Mouse (Mus musculus) limb, embryonic 11.5 days (tissue): ENCODE data around the gene Map3k15. TPM values are rescaled to one million over a fixed set of nuclear protein-coding genes. Genes with fewer than 3 reads are reported as not detected.

Experiments used
- ATAC-seq: fragments of 200-750 bp; cut with Nextera tagmentation; 2 replicates; pipeline ENCODE4 v1.8.0; 2017; ENCODE audit warnings: low read depth; ENCODE audit not compliant: insufficient number of reproducible peaks, low FRiP score, low TSS enrichment
- DNase-seq: peaks from one replicate; pipeline ENCODE4 v3.0.0-alpha.2; 2015; ENCODE audit warnings: low spot score
- H3K27ac ChIP-seq: fragments of 300-500 bp; sonication (generic); replicated peaks from 2 replicates; pipeline ENCODE4 v1.5.1; 2014; ENCODE audit warnings: low read depth, mild to moderate bottlenecking, low read length
- H3K27me3 ChIP-seq: fragments of 300-500 bp; sonication (generic); 2 replicates; pipeline ENCODE4 v1.6.1; 2014; ENCODE audit warnings: mild to moderate bottlenecking, low read length, mixed read lengths; ENCODE audit not compliant: control insufficient read depth, insufficient read depth
- H3K36me3 ChIP-seq: fragments of 300-500 bp; sonication (generic); 2 replicates; pipeline ENCODE4 v1.6.1; 2014; ENCODE audit warnings: mild to moderate bottlenecking, low read length, moderate library complexity, mixed read lengths; ENCODE audit not compliant: control insufficient read depth, insufficient read depth
- H3K4me1 ChIP-seq: fragments of 300-500 bp; sonication (generic); 2 replicates; pipeline ENCODE4 v1.6.1; 2014; ENCODE audit warnings: low read length, mixed read lengths; ENCODE audit not compliant: control insufficient read depth, insufficient read depth
- H3K4me2 ChIP-seq: fragments of 300-500 bp; sonication (generic); 2 replicates; pipeline ENCODE4 v1.6.1; 2014; ENCODE audit warnings: low read depth, mild to moderate bottlenecking, moderate library complexity; ENCODE audit not compliant: severe bottlenecking
- H3K4me3 ChIP-seq: fragments of 300-500 bp; sonication (generic); 2 replicates; pipeline ENCODE4 v1.5.1; 2014; ENCODE audit warnings: low read depth, low read length
- H3K9ac ChIP-seq: fragments of 300-500 bp; sonication (generic); 2 replicates; pipeline ENCODE4 v1.6.1; 2014; ENCODE audit warnings: mild to moderate bottlenecking, low read length
- H3K9me3 ChIP-seq: fragments of 300-500 bp; sonication (generic); 2 replicates; pipeline ENCODE4 v1.6.1; 2016; ENCODE audit warnings: low read length; ENCODE audit not compliant: control insufficient read depth
- whole genome bisulfite sequencing: fragments of 180-500 bp; shearing (Covaris S2); extraction: QIAGEN DNeasy Blood & Tissue Kit; methylation state at CpG from one replicate; pipeline ENCODE4 v1.1.7; 2014; 5-methylcytosine and 5-hydroxymethylcytosine counted together
- polyA plus RNA-seq: library from polyadenylated mRNA; unstranded; fragments of >200 nt; fragmentation: Nextera tagmentation; extraction: Ambion mirVana; gene quantifications from 2 replicates; pipeline ENCODE4 v1.2.1, GENCODE M21; 2014

The Map3k15 gene
- 0.14 and 0.17 TPM in 2 replicates for polyA plus RNA-seq

GRCm38 (mm10) chrX:159988002-159988960 is at the start of gene Map3k15:
TSS of gene Map3k15 (plus strand) at chrX:159988433.
- peak within 1 kb of the TSS; percentile 22; the same call in 1 of the 2 replicates for H3K9ac ChIP-seq
- WGBS: 29% methylated on average over 57 of the region's 108 CpGs
- no peaks in the 10 kb centered on the region for H3K9me3 ChIP-seq
- H3K27ac ChIP-seq: no peak within 1 kb of the TSS
- H3K27me3 ChIP-seq: peaks cover 15% of the 10 kb centered on the region; the same call in 1 of the 2 replicates
- H3K36me3 ChIP-seq: no peaks in the 10 kb centered on the region
- ATAC-seq (0 out of 2 replicates have a peak, but pooled peaks have one; percentile 54), DNase-seq (peak; percentile 64)
- H3K4me2 ChIP-seq: peak within 1 kb of the TSS; percentile 69
- no peaks in the 10 kb centered on the region for H3K4me1 ChIP-seq
- peak within 1 kb of the TSS; percentile 35 for H3K4me3 ChIP-seq

- no peaks in the 10 kb centered on the region for H3K4me1 ChIP-seq
- no peak overlapping the region for H3K4me2 ChIP-seq
- no peak overlapping the region for H3K4me3 ChIP-seq
- no peaks in the 10 kb centered on the region for H3K9me3 ChIP-seq
- H3K36me3 ChIP-seq: no peaks in the 10 kb centered on the region
- 66% methylated on average over 2 of the region's 2 CpGs for WGBS
- no peaks in the 10 kb centered on the region for H3K27me3 ChIP-seq
- H3K9ac ChIP-seq: no peak overlapping the region
- DNase-seq (no peak), ATAC-seq (no peak)
- H3K27ac ChIP-seq: no peak overlapping the region
These were observed 45.7 kb upstream of the Map3k15 start for GRCm38 (mm10) chrX:159942569-159942968.

DNA sequence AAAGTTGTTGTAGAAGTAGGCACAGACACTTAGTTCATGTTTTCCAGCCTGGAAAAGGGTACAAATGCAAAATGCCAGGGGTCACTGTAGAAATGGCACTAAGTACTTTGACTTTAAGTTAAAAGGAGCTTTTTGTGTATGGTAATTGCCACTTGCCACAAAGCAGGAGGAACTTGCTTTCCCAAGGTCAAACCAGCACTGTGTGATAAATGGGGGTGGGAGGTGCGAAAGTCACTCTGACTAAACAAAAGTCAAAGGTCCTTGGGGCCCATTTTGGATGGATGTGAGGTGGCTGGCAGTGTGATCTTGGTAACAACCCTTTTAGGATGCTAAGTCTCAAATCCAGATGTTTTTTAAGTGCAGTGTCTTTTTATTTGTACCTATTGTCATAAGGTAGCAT is 44.6 kb upstream of the Map3k15 start:
- Histone ChIP-seq H3K4me3 (no peak overlapping the region), H3K4me1 (no peaks in the 10 kb centered on the region), H3K36me3 (no peaks in the 10 kb centered on the region), H3K27ac (no peak overlapping the region), H3K27me3 (no peaks in the 10 kb centered on the region), H3K9ac (no peak overlapping the region), H3K4me2 (no peak overlapping the region), H3K9me3 (no peaks in the 10 kb centered on the region)
- no peak for ATAC-seq
- WGBS: 71% methylated on average over 1 of the region's 1 CpGs
- DNase-seq: no peak

- DNase-seq (no peak), ATAC-seq (no peak)
- H3K4me1 ChIP-seq: no peaks in the 10 kb centered on the region
- WGBS: 87% methylated on average over 7 of the region's 7 CpGs
- no peak overlapping the region for H3K9ac ChIP-seq
- H3K27ac ChIP-seq: no peak overlapping the region
- H3K4me2 ChIP-seq: no peak overlapping the region
- H3K27me3 ChIP-seq: peaks cover 12% of the 10 kb centered on the region
- H3K4me3 ChIP-seq: no peak overlapping the region
- no peaks in the 10 kb centered on the region for H3K9me3 ChIP-seq
- H3K36me3 ChIP-seq: no peaks in the 10 kb centered on the region
These were observed 34.4 kb upstream of the Map3k15 start for GRCm38 (mm10) chrX:159953546-159954429.

DNA sequence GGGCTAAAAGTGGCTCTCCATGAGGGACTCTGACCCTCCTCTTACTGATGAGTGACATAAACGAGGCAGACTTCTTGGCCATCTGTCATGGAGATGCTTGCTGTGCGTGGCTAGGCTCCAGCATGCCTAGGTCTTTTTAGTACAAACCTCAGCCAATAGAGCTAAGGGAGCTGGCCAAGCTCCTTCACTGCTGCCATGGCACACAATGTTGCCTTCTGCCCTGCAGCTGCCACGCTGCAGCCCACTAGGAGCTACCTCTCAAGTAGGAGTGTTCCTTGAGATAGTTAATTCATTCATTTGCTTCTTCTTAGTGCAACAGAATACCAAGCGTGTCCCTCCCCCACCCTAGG is 33.8 kb upstream of the Map3k15 start:
- peaks cover 12% of the 10 kb centered on the region for H3K27me3 ChIP-seq
- no peak overlapping the region for H3K4me3 ChIP-seq
- WGBS: 82% methylated on average over 4 of the region's 4 CpGs
- no peak for ATAC-seq
- H3K9ac ChIP-seq: no peak overlapping the region
- no peaks in the 10 kb centered on the region for H3K9me3 ChIP-seq
- no peak for DNase-seq
- H3K36me3 ChIP-seq: no peaks in the 10 kb centered on the region
- no peaks in the 10 kb centered on the region for H3K4me1 ChIP-seq
- H3K4me2 ChIP-seq: no peak overlapping the region
- H3K27ac ChIP-seq: no peak overlapping the region

DNA sequence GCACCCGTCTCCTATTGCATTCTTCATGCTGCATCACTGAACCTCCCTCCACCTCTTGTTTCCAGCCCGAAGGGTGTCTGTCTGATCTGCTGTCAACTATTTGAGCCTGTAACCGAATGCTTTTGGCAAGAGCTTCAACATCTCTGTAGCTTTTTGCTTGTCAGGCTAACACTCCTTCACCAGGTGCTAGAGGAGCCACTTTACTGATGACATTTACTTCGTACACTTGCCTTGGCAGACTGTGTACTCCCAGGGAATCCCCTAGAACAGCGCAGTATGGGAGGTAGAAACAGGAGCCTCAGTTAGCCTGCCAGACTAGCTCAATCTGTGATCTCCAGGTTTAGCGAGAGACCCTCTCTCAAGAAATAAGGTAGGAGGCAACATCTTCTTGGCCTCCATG is 32.8 kb upstream of the Map3k15 start:
- 85% methylated on average over 6 of the region's 6 CpGs for WGBS

GRCm38 (mm10) chrX:159961385-159961784 is 26.8 kb upstream of the Map3k15 start:
- H3K4me3 ChIP-seq: no peak overlapping the region
- H3K4me1 ChIP-seq: no peaks in the 10 kb centered on the region
- no peaks in the 10 kb centered on the region for H3K9me3 ChIP-seq
- DNase-seq (no peak), ATAC-seq (no peak)
- H3K9ac ChIP-seq: no peak overlapping the region
- H3K27ac ChIP-seq: no peak overlapping the region
- H3K36me3 ChIP-seq: no peaks in the 10 kb centered on the region
- 98% methylated on average over 2 of the region's 2 CpGs for WGBS
- H3K4me2 ChIP-seq: no peak overlapping the region
- peaks cover 6% of the 10 kb centered on the region; the same call in 1 of the 2 replicates for H3K27me3 ChIP-seq

More for the DNA sequence above, 32.8 kb upstream of the Map3k15 start:
- Histone ChIP-seq H3K4me1 (no peaks in the 10 kb centered on the region), H3K27ac (no peak overlapping the region), H3K36me3 (no peaks in the 10 kb centered on the region), H3K27me3 (peaks cover 12% of the 10 kb centered on the region), H3K4me3 (no peak overlapping the region), H3K9ac (no peak overlapping the region), H3K9me3 (no peaks in the 10 kb centered on the region), H3K4me2 (no peak overlapping the region)
- DNase-seq (no peak), ATAC-seq (no peak)

GRCm38 (mm10) chrX:159963273-159963672 is 25.0 kb upstream of the Map3k15 start:
- Histone ChIP-seq H3K9ac (no peak overlapping the region), H3K36me3 (no peaks in the 10 kb centered on the region), H3K27ac (no peak overlapping the region), H3K27me3 (no peaks in the 10 kb centered on the region), H3K9me3 (no peaks in the 10 kb centered on the region), H3K4me1 (no peaks in the 10 kb centered on the region), H3K4me2 (no peak overlapping the region), H3K4me3 (no peak overlapping the region)
- peak; percentile 53 for DNase-seq
- no peak for ATAC-seq
- 29% methylated on average over 4 of the region's 4 CpGs for WGBS
